Comparison of ENCODE assay signal across 8 mouse cellular contexts in genomic region chr9:71770991-71771767, GRCm38 (mm10). TPM values are rescaled to one million over a fixed set of nuclear protein-coding genes. Genes with fewer than 3 reads are reported as not detected.
A peak's percentile ranks its signal among the peaks of the same experiment; 100 is the strongest.
DNase-seq lines count a peak whose midpoint lies in the region; ATAC-seq lines count a peak whose summit lies in the region.

Gene Cgnl1 (minus strand): TSS chr9:71771602.

- H3K4me3 ChIP-seq in intestine, embryonic 14.5 days (ENCODE audit: low read depth, low read length), result peak within 1 kb of the TSS; percentile 66
- peak within 1 kb of the TSS; percentile 60 for H3K4me3 ChIP-seq in liver, embryonic 12.5 days

- ATAC-seq in frontal cortex, adult (ENCODE audit: low TSS enrichment), result peak; percentile 69; the same call in 1 of the 2 replicates
- ATAC-seq in intestine, embryonic 14.5 days (replicated peaks; ENCODE audit: low FRiP score, low TSS enrichment, low read depth), result peak; percentile 90
- ATAC-seq in liver, embryonic 12.5 days, result peak; percentile 77

- H3K27ac ChIP-seq in intestine, embryonic 14.5 days (ENCODE audit: low read depth), result peak within 1 kb of the TSS; percentile 77
- H3K27ac ChIP-seq in liver, embryonic 12.5 days, result no peak within 1 kb of the TSS

- peak within 1 kb of the TSS; percentile 66 for H3K9ac ChIP-seq in intestine, embryonic 14.5 days (ENCODE audit: low read length)
- H3K9ac ChIP-seq in liver, embryonic 12.5 days, result peak within 1 kb of the TSS; percentile 61

- peak within 1 kb of the TSS; percentile 73 for H3K4me2 ChIP-seq in intestine, embryonic 14.5 days (ENCODE audit: low read length)
- H3K4me2 ChIP-seq in liver, embryonic 12.5 days, result peak within 1 kb of the TSS; percentile 71

- under 1% methylated on average over 57 of the region's 67 CpGs for WGBS in intestine, embryonic 14.5 days
- WGBS in liver, embryonic 12.5 days (ENCODE audit: insufficient replicate concordance), result under 1% methylated on average over 49 of the region's 67 CpGs

- DNase-seq in frontal cortex, postnatal 14 days (ENCODE audit: low spot score in 2 of 2), result no peak
- DNase-seq in cerebellum, postnatal 14 days, result peak; percentile 44 to 53
- DNase-seq in gastrocnemius, postnatal 4 days (ENCODE audit: low spot score in 2 of 2), result peak; percentile 63 to 74
- DNase-seq in intestine, embryonic 14.5 days (ENCODE audit: low spot score), result peak; percentile 86
- peak; percentile 81 for DNase-seq in neural tube, embryonic 10.5 days (ENCODE audit: extremely low spot score, low spot score)
- peak; percentile 10 for DNase-seq in thymus, postnatal 25 days

- H3K27me3 ChIP-seq in intestine, embryonic 14.5 days (replicated peaks; ENCODE audit: control insufficient read depth, insufficient read depth, low read length), result no peaks in the 10 kb centered on the region
- peaks cover 53% of the 10 kb centered on the region for H3K27me3 ChIP-seq in liver, embryonic 12.5 days (replicated peaks)

- no peaks in the 10 kb centered on the region for H3K36me3 ChIP-seq in intestine, embryonic 14.5 days (ENCODE audit: control insufficient read depth, insufficient read depth, low read length)
- H3K36me3 ChIP-seq in liver, embryonic 12.5 days, result no peaks in the 10 kb centered on the region

- peaks cover 3% of the 10 kb centered on the region; the same call in 1 of the 2 replicates for H3K9me3 ChIP-seq in intestine, embryonic 14.5 days (ENCODE audit: control insufficient read depth, low read length)
- H3K9me3 ChIP-seq in liver, embryonic 12.5 days (replicated peaks), result no peaks in the 10 kb centered on the region

- H3K4me1 ChIP-seq in intestine, embryonic 14.5 days (replicated peaks; ENCODE audit: control insufficient read depth, insufficient read depth, low read length), result peaks cover 9% of the 10 kb centered on the region; the same call in 1 of the 2 replicates
- 0 out of 2 replicates have a peak, but pooled peaks cover 12% of the 10 kb centered on the region for H3K4me1 ChIP-seq in liver, embryonic 12.5 days

RNA-seq across cellular contexts. Expression of gene Cgnl1, which starts in this region (rescaled TPM):
- 10 to 100 TPM; 21.6 to 22.0 TPM for total RNA-seq in gastrocnemius, postnatal 4 days (2021)
- polyA plus RNA-seq in intestine, embryonic 14.5 days (2014; fragmentation: Nextera tagmentation; extraction: Ambion mirVana), result 9.8 and 10.6 TPM in 2 replicates
- 3.0 TPM in 2 replicates for polyA plus RNA-seq in liver, embryonic 12.5 days (2016; fragmentation: Nextera tagmentation; extraction: Ambion mirVana)

Comparison
In these comparisons a context has a peak if more than half of its experiments do, and no peak if none do; other contexts are left out.
1. DNase-seq: peak in cerebellum, postnatal 14 days (2 of 2), gastrocnemius, postnatal 4 days (2 of 2), intestine, embryonic 14.5 days (single experiment), neural tube, embryonic 10.5 days (single experiment) and thymus, postnatal 25 days (single experiment); none in frontal cortex, postnatal 14 days (0 of 2).
2. Peak in every context shown above with its lines, with median percentiles within 50 percentile points of each other: ATAC-seq.